Mouse (Mus musculus) liver, embryonic 11.5 days (tissue): ENCODE data around the gene Gm6502. TPM values are rescaled to one million over a fixed set of nuclear protein-coding genes. Genes with fewer than 3 reads are reported as not detected.
"Not testable (repeated sequence)": the region's sequence is repeated elsewhere in the genome, so short reads cannot be mapped to it uniquely, and the experiment has no call there.

Experiments
- ATAC-seq: fragments of 200-750 bp; cut with Nextera tagmentation; replicated peaks from 2 replicates; pipeline ENCODE4 v1.8.0; 2017; ENCODE audit warnings: moderate number of reproducible peaks, mild to moderate bottlenecking, moderate TSS enrichment, moderate library complexity; ENCODE audit not compliant: low FRiP score
- DNase-seq: peaks from one replicate; pipeline ENCODE4 v3.0.0-alpha.2; 2017; ENCODE audit warnings: low spot score
- H3K27ac ChIP-seq: fragments of 300-500 bp; sonication (generic); 2 replicates; pipeline ENCODE4 v1.5.1; 2014; ENCODE audit warnings: mild to moderate bottlenecking, low read depth, low read length, control low read depth
- H3K27me3 ChIP-seq: fragments of 300-500 bp; sonication (generic); replicated peaks from 2 replicates; pipeline ENCODE4 v1.6.1; 2014; ENCODE audit warnings: low read length, mixed read lengths; ENCODE audit not compliant: control insufficient read depth, insufficient read depth
- H3K36me3 ChIP-seq: fragments of 300-500 bp; sonication (generic); 2 replicates; pipeline ENCODE4 v1.6.1; 2014; ENCODE audit warnings: mild to moderate bottlenecking, low read length, moderate library complexity, mixed read lengths; ENCODE audit not compliant: control insufficient read depth, insufficient read depth
- H3K4me1 ChIP-seq: fragments of 300-500 bp; sonication (generic); replicated peaks from 2 replicates; pipeline ENCODE4 v1.6.1; 2014; ENCODE audit warnings: low read length, mixed read lengths; ENCODE audit not compliant: control insufficient read depth, insufficient read depth
- H3K4me2 ChIP-seq: fragments of 300-500 bp; sonication (generic); 2 replicates; pipeline ENCODE4 v1.6.1; 2014; ENCODE audit warnings: mild to moderate bottlenecking, control low read depth, moderate library complexity
- H3K4me3 ChIP-seq: fragments of 300-500 bp; sonication (generic); 2 replicates; pipeline ENCODE4 v1.5.1; 2014; ENCODE audit warnings: low read depth, low read length, control low read depth
- H3K9ac ChIP-seq: fragments of 300-500 bp; sonication (generic); 2 replicates; pipeline ENCODE4 v1.6.1; 2014; ENCODE audit warnings: low read depth, low read length, control low read depth
- H3K9me3 ChIP-seq: fragments of 300-500 bp; sonication (generic); 2 replicates; pipeline ENCODE4 v1.6.1; 2016; ENCODE audit warnings: low read length, inconsistent platforms, mixed read lengths; ENCODE audit not compliant: control insufficient read depth
- WGBS: fragments of 180-500 bp; shearing (Covaris S2); extraction: QIAGEN DNeasy Blood & Tissue Kit; methylation state at CpG from one replicate; pipeline ENCODE4 v1.1.7; 2014; 5-methylcytosine and 5-hydroxymethylcytosine counted together
- polyA plus RNA-seq: library from polyadenylated mRNA; unstranded; fragments of >200 nt; fragmentation: Nextera tagmentation; extraction: Ambion mirVana; gene quantifications from 2 replicates; pipeline ENCODE4 v1.2.1, GENCODE M21; 2014

Gm6502 gene
- polyA plus RNA-seq = not detected in 2 replicates

DNA sequence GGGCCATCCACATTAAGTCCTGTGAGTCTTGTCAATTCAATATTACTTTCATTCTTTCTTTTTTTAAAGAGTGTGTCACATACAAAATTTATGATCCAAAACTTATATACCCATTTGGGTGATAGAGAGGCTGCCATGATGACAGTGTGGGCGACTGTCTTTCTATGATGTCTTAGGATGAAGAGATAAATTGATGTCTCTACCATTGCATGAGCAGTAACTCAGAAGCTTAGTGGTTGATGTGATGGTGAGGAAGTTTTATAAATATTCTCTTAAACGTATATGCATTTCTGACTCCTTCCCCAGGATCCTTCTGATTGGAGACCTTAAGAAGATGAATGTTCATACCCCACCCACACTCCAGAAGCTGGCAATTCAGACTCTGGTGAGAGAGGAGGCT, at the start of gene Gm6502:
TSS of gene Gm6502 (plus strand) at position 301 of the 400 bp plus-strand sequence.
- not testable (repeated sequence) for H3K9me3 ChIP-seq, ATAC-seq, H3K9ac ChIP-seq, DNase-seq, H3K27ac ChIP-seq, H3K4me3 ChIP-seq, H3K36me3 ChIP-seq, H3K4me2 ChIP-seq, H3K27me3 ChIP-seq, H3K4me1 ChIP-seq
- no CpG with 5 or more reads among the region's 2 CpGs for WGBS

DNA sequence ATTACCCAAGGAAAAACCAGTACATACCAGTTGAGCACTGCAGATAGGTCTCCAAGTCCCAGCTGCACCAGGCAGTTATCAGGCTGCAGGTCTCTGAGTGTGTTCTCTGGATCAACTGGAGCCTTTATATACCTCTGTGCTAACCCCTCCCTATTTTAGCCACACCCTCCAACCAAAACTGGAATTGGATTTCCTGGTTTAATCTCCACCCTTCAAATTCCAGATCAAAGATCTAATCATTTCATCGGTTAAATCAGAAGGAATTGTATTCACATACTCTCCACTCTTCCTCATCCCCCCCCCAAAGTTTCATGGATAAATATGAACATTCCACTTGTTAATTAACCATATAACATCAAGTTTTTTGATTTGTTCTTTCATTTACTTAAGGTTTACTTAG, 7.5 kb upstream of the Gm6502 start, which contains the start of gene A430089I19Rik:
TSS of gene A430089I19Rik (minus strand) at position 101 of the 400 bp plus-strand sequence.
- not testable (repeated sequence) for H3K9ac ChIP-seq, H3K4me2 ChIP-seq, H3K36me3 ChIP-seq, H3K27ac ChIP-seq, H3K4me1 ChIP-seq, ATAC-seq, H3K9me3 ChIP-seq, H3K27me3 ChIP-seq, H3K4me3 ChIP-seq, DNase-seq
- WGBS = 95% methylated on average over 1 of the region's 1 CpGs

DNA sequence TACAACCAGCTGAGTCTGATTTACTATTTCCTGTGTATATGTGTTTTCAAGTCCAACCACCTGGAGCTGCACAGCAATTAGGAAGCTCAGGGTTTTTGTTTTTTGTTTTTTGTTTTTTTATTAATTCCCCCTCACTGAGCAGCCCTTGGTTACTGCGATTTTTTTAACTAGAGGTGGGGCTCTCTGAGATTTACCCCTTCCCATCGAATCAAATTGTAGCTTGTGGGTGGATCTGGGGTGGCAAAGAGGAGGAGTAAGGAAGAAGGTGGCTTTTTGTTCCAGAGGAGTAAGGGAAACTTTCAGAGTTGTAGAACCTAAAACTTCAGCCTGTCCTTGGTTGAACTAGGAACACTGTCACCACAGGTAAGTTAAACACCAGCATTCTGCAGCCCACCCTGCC, 25.2 kb downstream of the Gm6502 start, which contains the start of gene AA792892:
TSS of gene AA792892 (plus strand) at position 301 of the 400 bp plus-strand sequence.
- not testable (repeated sequence) for H3K36me3 ChIP-seq, H3K9ac ChIP-seq, ATAC-seq, H3K4me2 ChIP-seq, H3K4me3 ChIP-seq, H3K27me3 ChIP-seq, H3K27ac ChIP-seq, H3K4me1 ChIP-seq, DNase-seq, H3K9me3 ChIP-seq
- no CpG with 5 or more reads among the region's 2 CpGs for WGBS

Other genes with a start within 250 kb of the Gm6502 start
- gene BC061212, start 243.9 kb upstream of the Gm6502 start, polyA plus RNA-seq = not detected in 2 replicates
- not detected in 2 replicates for gene Gm6351, start 238.1 kb upstream of the Gm6502 start, polyA plus RNA-seq
- not detected in 2 replicates for gene Gm3106, start 96.4 kb upstream of the Gm6502 start, polyA plus RNA-seq
- 0.21 and 0.35 TPM in 2 replicates for gene A430089I19Rik, start 7.6 kb upstream of the Gm6502 start, polyA plus RNA-seq
- not detected in 2 replicates for gene AA792892, start 25.3 kb downstream of the Gm6502 start, polyA plus RNA-seq
- gene Gm7682, start 131.3 kb downstream of the Gm6502 start, polyA plus RNA-seq = not detected in 2 replicates
- not detected in 2 replicates for gene Gm3139, start 211.9 kb downstream of the Gm6502 start, polyA plus RNA-seq